ENCODE assay signal across 8 mouse cellular contexts in genomic region chr17:74315445-74316308, GRCm38 (mm10). TPM values are rescaled to one million over a fixed set of nuclear protein-coding genes. Genes with fewer than 3 reads are reported as not detected.
A peak's percentile ranks its signal among the peaks of the same experiment; 100 is the strongest.
DNase-seq lines count a peak whose midpoint lies in the region; ATAC-seq lines count a peak whose summit lies in the region.

No protein-coding gene starts in this region.

- peaks cover 27% of the 10 kb centered on the region for H3K36me3 ChIP-seq in kidney, embryonic 15.5 days

- H3K9me3 ChIP-seq in kidney, embryonic 15.5 days (replicated peaks) = no peaks in the 10 kb centered on the region

- peak overlapping the region; percentile 96 for H3K27ac ChIP-seq in kidney, embryonic 15.5 days

- H3K27me3 ChIP-seq in kidney, embryonic 15.5 days = no peaks in the 10 kb centered on the region

- WGBS in kidney, embryonic 15.5 days = under 1% methylated on average over 45 of the region's 45 CpGs

- peak overlapping the region; percentile 63 for H3K4me2 ChIP-seq in kidney, embryonic 15.5 days

- peak overlapping the region; percentile 88 for H3K4me3 ChIP-seq in kidney, embryonic 15.5 days (replicated peaks)

- H3K4me1 ChIP-seq in kidney, embryonic 15.5 days = peaks cover 21% of the 10 kb centered on the region

- no peak for DNase-seq in kidney, adult 9 months
- peak; percentile 42 for DNase-seq in c-Kit-positive CD71-positive TER-119-positive erythroid progenitor cells, embryonic 14.5 days (ENCODE audit: low spot score)
- no peak for DNase-seq in left cerebral cortex, postnatal 10 days (ENCODE audit: extremely low spot score in 1 of 2, low spot score in 2 of 2)
- no peak for DNase-seq in cerebellum, postnatal 10 days
- DNase-seq in cerebellum, adult 9-10 months = no peak

- intact Hi-C loops in left cerebral cortex, postnatal 10 days (cut with DNase I) = no loop called here

- ATAC-seq in kidney, embryonic 15.5 days (replicated peaks; ENCODE audit: low FRiP score) = no peak; the same call in none of the 2 replicates
- ATAC-seq in inflammation-experienced regulatory T-cells, adult 6 months = peak; percentile 63
- peak; percentile 23; the same call in 1 of the 2 replicates for ATAC-seq in monocyte, adult 5-6 weeks (replicated peaks; ENCODE audit: insufficient number of reproducible peaks, low FRiP score, low TSS enrichment, poor library complexity, severe bottlenecking)

- peak overlapping the region; percentile 81 for H3K9ac ChIP-seq in kidney, embryonic 15.5 days

RNA-seq across cellular contexts. Expression of gene Dpy30, which starts 8.1 kb away (rescaled TPM):
- 237 and 269 TPM in 2 replicates for polyA plus RNA-seq in kidney, embryonic 15.5 days (2015; fragmentation: Nextera tagmentation; extraction: Ambion mirVana)
- 100 to 1,000 TPM; 141 to 185 (median 142) TPM for polyA plus RNA-seq in inflammation-experienced regulatory T-cells, adult 6 months (2017; shearing (Covaris generic))
- total RNA-seq in monocyte, adult 5-6 weeks (2017) = 18.9 to 40.3 TPM (median 27.6 TPM) in 3 replicates
- total RNA-seq in left cerebral cortex, postnatal 10 days (2021) = 10 to 100 TPM; 63.8 to 68.2 TPM

RNA-seq across cellular contexts. Expression of gene Memo1, which starts 20.4 kb away (rescaled TPM):
- 77.4 and 81.7 TPM in 2 replicates for polyA plus RNA-seq in kidney, embryonic 15.5 days (2015; fragmentation: Nextera tagmentation; extraction: Ambion mirVana)
- 10 to 100 TPM; 37.6 to 61.9 (median 45.4) TPM for polyA plus RNA-seq in inflammation-experienced regulatory T-cells, adult 6 months (2017; shearing (Covaris generic))
- 31.5 to 57.2 TPM (median 39.3 TPM) in 3 replicates for total RNA-seq in monocyte, adult 5-6 weeks (2017)
- total RNA-seq in left cerebral cortex, postnatal 10 days (2021) = 10 to 100 TPM; 62.2 to 65.7 TPM

RNA-seq across cellular contexts. Expression of gene Spast, which starts 23.1 kb away (rescaled TPM):
- polyA plus RNA-seq in kidney, embryonic 15.5 days (2015; fragmentation: Nextera tagmentation; extraction: Ambion mirVana) = 13.0 and 14.4 TPM in 2 replicates
- polyA plus RNA-seq in inflammation-experienced regulatory T-cells, adult 6 months (2017; shearing (Covaris generic)) = 10 to 100 TPM in 2 of 3 experiments, 1 to 10 TPM in 1; 8.6 to 12.0 (median 11.1) TPM
- 44.4 to 55.2 TPM (median 54.8 TPM) in 3 replicates for total RNA-seq in monocyte, adult 5-6 weeks (2017)
- 10 to 100 TPM; 73.4 to 78.8 TPM for total RNA-seq in left cerebral cortex, postnatal 10 days (2021)
